Mouse (Mus musculus) embryonic fibroblast, embryonic 13.5 days (primary cell): ENCODE measurements around the gene Sptan1.

Experiments
- CTCF ChIP-seq: IDR thresholded peaks from 2 replicates; pipeline ENCODE4 v1.5.1; 2011; ENCODE audit warnings: mild to moderate bottlenecking, control low read depth, low read length, moderate library complexity, borderline replicate concordance; ENCODE audit not compliant: insufficient read depth
- POLR2A ChIP-seq: IDR thresholded peaks from 2 replicates; pipeline ENCODE4 v1.6.1; 2011; ENCODE audit warnings: low read depth, mild to moderate bottlenecking, control low read depth, low read length, moderate library complexity

- TF ChIP-seq POLR2A (peak; percentile 75), CTCF (no peak)
Observed at GRCm38 (mm10) chr2:30048699-30049388, 83.5 kb downstream of the Sptan1 start, which contains the start of gene Wdr34.
